Mouse (Mus musculus) neural tube, embryonic 12.5 days (tissue): Measurements from ENCODE around the gene Anapc2. TPM values are rescaled to one million over a fixed set of nuclear protein-coding genes. Genes with fewer than 3 reads are reported as not detected.
"Not testable (repeated sequence)": the region's sequence is repeated elsewhere in the genome, so short reads cannot be mapped to it uniquely, and the experiment has no call there.

Experiments used
- ATAC-seq: fragments of 200-750 bp; cut with Nextera tagmentation; 2 replicates; pipeline ENCODE4 v1.8.0; 2017; ENCODE audit warnings: low read depth, mild to moderate bottlenecking, moderate TSS enrichment, moderate library complexity; ENCODE audit not compliant: low FRiP score
- H3K27ac ChIP-seq: fragments of 300-500 bp; sonication (generic); 2 replicates; pipeline ENCODE4 v1.5.1; 2016
- H3K27me3 ChIP-seq: fragments of 300-500 bp; sonication (generic); replicated peaks from 2 replicates; pipeline ENCODE4 v1.6.1; 2016; ENCODE audit warnings: mild to moderate bottlenecking
- H3K36me3 ChIP-seq: fragments of 300-500 bp; sonication (generic); 2 replicates; pipeline ENCODE4 v1.6.1; 2016; ENCODE audit warnings: mild to moderate bottlenecking
- H3K4me1 ChIP-seq: fragments of 300-500 bp; sonication (generic); 2 replicates; pipeline ENCODE4 v1.6.1; 2016
- H3K4me2 ChIP-seq: fragments of 300-500 bp; sonication (generic); replicated peaks from 2 replicates; pipeline ENCODE4 v1.6.1; 2016; ENCODE audit warnings: mild to moderate bottlenecking
- H3K4me3 ChIP-seq: fragments of 300-500 bp; sonication (generic); 2 replicates; pipeline ENCODE4 v1.5.1; 2016
- H3K9ac ChIP-seq: fragments of 300-500 bp; sonication (generic); 2 replicates; pipeline ENCODE4 v1.6.1; 2016; ENCODE audit warnings: mild to moderate bottlenecking
- H3K9me3 ChIP-seq: fragments of 300-500 bp; sonication (generic); 2 replicates; pipeline ENCODE4 v1.6.1; 2016; ENCODE audit warnings: mild to moderate bottlenecking
- WGBS: fragments of 180-500 bp; shearing (Covaris S2); methylation state at CpG from one replicate; pipeline ENCODE4 v1.1.7; 2016; 5-methylcytosine and 5-hydroxymethylcytosine counted together
- polyA plus RNA-seq: library from polyadenylated mRNA; unstranded; fragments of >200 nt; fragmentation: Nextera tagmentation; extraction: Ambion mirVana; gene quantifications from 2 replicates; pipeline ENCODE4 v1.2.1, GENCODE M21; 2016

Anapc2 gene
- polyA plus RNA-seq, 1 experiment from 2014 or later, result 142 TPM

DNA sequence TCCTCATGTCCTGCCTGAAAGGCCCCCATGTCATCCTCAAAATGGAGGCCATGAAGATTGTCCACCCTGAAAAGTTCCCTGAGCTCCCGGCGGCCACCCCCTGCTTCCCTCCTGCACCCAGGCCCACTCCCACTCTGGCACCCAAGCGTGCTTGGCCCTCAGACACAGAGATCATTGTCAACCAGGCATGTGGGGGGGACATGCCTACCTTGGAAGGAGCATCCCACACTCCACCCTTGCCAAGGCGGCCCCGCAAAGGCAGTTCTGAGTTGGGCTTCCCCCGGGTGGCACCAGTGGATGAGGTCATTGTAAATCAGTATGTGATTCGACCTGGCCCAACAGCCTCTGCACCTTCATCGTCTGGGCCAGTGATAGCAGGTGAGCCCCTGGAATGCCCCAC, 28.9 kb upstream of the Anapc2 start:
- H3K4me1 ChIP-seq, result peaks cover 21% of the 10 kb centered on the region
- no peaks in the 10 kb centered on the region for H3K9me3 ChIP-seq
- no peak for ATAC-seq
- H3K4me2 ChIP-seq, result peak overlapping the region; percentile 94
- peaks cover 33% of the 10 kb centered on the region for H3K36me3 ChIP-seq
- 78% methylated on average over 8 of the region's 8 CpGs for WGBS
- H3K4me3 ChIP-seq, result no peak overlapping the region; the same call in 1 of the 2 replicates
- H3K9ac ChIP-seq, result peak overlapping the region; percentile 82; the same call in 1 of the 2 replicates
- H3K27ac ChIP-seq, result no peak overlapping the region
- H3K27me3 ChIP-seq, result peaks cover 17% of the 10 kb centered on the region

DNA sequence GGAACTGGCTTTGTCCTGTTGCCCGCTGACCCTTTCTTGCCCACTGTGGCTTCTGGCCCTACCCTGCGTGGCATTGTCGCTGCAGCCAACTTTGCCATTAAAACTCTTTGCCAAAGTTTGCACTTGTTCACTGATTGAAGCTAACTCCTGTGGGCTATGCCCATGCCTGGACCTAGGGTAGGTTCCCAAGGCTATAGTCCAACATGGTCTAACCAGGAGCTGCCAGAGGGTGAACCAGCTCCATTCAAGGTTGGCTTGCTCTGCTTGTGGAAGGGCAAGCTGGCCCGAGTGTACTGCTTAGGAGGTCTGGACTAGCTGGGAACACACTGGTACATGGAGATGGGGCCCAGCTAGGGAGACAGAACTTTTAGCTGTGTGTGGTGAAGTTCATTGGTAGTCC, 28.1 kb upstream of the Anapc2 start:
- H3K27me3 ChIP-seq, result peaks cover 17% of the 10 kb centered on the region
- H3K36me3 ChIP-seq, result peaks cover 40% of the 10 kb centered on the region
- no peak overlapping the region for H3K27ac ChIP-seq
- no peak overlapping the region for H3K9ac ChIP-seq
- no peak for ATAC-seq
- no peaks in the 10 kb centered on the region for H3K9me3 ChIP-seq
- no peak overlapping the region for H3K4me3 ChIP-seq
- WGBS, result 88% methylated on average over 4 of the region's 4 CpGs
- H3K4me1 ChIP-seq, result peaks cover 21% of the 10 kb centered on the region
- 0 out of 2 replicates have a peak overlapping the region, but pooled peaks have one; percentile 94 for H3K4me2 ChIP-seq

DNA sequence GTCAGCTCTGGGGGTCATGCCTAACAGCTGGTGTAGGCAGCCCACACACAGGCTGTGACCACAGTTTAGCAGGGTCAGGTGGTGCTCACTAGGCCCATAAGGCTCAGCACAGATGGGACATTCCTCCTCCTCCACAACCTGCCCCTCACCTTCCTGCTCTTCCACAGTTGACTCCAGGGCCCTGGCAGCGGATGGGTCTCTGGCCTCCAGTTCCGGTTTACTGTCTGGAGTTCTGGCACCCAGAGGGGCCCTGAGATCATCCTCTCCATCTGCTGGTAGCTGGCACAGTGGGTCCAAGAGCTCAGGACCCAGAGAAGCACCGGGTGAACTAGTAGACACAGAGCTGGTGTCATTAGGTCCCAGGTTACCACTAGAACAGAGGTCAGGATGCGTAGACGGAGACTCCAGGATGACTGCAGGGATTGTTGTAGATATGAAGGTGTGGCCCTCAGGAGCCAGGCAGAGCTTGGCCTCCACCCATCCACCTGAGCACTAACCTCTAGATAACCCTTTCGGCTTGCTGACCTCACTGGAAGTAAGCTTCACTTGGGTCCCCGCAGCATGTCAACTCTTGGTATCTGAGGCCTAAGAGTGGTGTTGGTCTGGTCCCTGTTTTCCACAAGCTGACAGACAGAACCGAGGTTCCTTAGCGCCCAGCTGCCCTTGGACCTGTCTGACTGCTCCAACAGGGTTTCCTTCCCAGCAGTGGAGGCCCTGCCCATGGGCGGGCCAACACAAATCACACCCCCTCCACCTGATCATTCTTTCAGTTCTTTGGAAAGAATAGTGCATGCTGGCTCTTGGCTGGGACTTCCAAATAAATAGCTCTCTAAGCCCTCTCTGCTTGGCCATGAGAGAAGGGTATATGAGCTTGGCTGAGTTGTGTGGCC, 25.9 kb upstream of the Anapc2 start, which contains the start of gene AL732309.1:
Gene AL732309.1, minus strand, starts transcription at position 681 of the 890 bp plus-strand sequence.
- Histone ChIP-seq H3K27ac (no peak within 1 kb of the TSS), H3K27me3 (peaks cover 16% of the 10 kb centered on the region), H3K36me3 (peaks cover 63% of the 10 kb centered on the region), H3K9me3 (no peaks in the 10 kb centered on the region), H3K4me3 (no peak within 1 kb of the TSS), H3K9ac (0 out of 2 replicates have a peak within 1 kb of the TSS, but pooled peaks have one; percentile 8), H3K4me1 (peaks cover 16% of the 10 kb centered on the region), H3K4me2 (no peak within 1 kb of the TSS)
- no peak for ATAC-seq
- 91% methylated on average over 10 of the region's 10 CpGs for WGBS

DNA sequence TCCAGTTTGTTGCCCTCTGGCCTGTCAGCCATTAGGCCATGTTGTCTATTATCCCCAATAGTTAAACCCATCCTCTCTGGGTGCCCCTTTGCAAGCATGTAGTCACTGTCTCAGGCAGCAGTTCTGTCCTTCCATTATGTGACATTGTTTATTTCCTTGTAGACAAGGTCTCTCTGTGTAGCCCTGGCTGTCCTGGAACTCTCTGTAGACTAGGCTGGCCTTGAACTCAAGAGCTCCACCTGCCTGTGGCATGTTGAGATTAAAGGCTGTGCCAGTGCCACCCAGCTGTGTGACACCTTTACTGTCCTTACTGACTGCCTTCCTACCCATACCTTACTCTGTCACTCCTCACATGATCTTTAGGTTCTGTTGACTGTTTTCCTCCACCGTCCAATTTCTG, 19.9 kb upstream of the Anapc2 start:
- H3K4me2 ChIP-seq, result no peak overlapping the region
- H3K4me1 ChIP-seq, result peaks cover 21% of the 10 kb centered on the region
- ATAC-seq, result no peak
- peaks cover 54% of the 10 kb centered on the region for H3K36me3 ChIP-seq
- no peaks in the 10 kb centered on the region for H3K9me3 ChIP-seq
- no peak overlapping the region for H3K4me3 ChIP-seq
- H3K27ac ChIP-seq, result no peak overlapping the region
- H3K27me3 ChIP-seq, result no peaks in the 10 kb centered on the region
- H3K9ac ChIP-seq, result no peak overlapping the region
- WGBS, result 97% methylated on average over 1 of the region's 1 CpGs

DNA sequence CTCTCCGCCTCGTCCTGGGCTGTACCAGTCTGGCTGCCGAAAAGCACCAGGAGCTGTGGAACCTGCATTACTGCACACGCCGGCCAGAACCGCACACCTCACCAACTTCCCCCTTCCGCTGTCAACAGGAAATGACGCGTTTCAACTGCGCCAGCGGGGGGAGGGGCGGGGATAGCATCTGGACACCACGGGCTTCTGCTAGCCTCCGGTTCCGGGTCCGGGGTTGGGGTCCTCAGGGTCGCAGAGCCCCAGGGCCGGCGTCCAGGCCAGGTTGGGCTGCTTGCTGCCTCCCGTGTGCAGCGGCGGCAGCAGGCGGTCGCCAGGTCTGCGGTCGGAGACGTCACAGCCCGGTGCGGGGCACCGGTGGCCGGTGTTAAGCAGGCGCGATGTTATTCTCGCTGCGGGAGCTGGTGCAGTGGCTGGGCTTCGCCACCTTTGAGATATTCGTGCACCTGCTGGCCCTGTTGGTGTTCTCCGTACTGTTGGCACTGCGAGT, 16.9 kb upstream of the Anapc2 start, which contains the start of gene Tmem203:
Gene Tmem203, plus strand, starts transcription at position 156 of the 496 bp plus-strand sequence.
- H3K9me3 ChIP-seq, result no peaks in the 10 kb centered on the region
- H3K27me3 ChIP-seq, result no peaks in the 10 kb centered on the region
- peak within 1 kb of the TSS; percentile 87 for H3K9ac ChIP-seq
- peak; percentile 81 for ATAC-seq
- WGBS, result under 1% methylated on average over 39 of the region's 39 CpGs
- peak within 1 kb of the TSS; percentile 99 for H3K4me3 ChIP-seq
- peak within 1 kb of the TSS; percentile 50; the same call in 1 of the 2 replicates for H3K27ac ChIP-seq
- H3K4me1 ChIP-seq, result peaks cover 21% of the 10 kb centered on the region
- peak within 1 kb of the TSS; percentile 96 for H3K4me2 ChIP-seq
- peaks cover 26% of the 10 kb centered on the region for H3K36me3 ChIP-seq

DNA sequence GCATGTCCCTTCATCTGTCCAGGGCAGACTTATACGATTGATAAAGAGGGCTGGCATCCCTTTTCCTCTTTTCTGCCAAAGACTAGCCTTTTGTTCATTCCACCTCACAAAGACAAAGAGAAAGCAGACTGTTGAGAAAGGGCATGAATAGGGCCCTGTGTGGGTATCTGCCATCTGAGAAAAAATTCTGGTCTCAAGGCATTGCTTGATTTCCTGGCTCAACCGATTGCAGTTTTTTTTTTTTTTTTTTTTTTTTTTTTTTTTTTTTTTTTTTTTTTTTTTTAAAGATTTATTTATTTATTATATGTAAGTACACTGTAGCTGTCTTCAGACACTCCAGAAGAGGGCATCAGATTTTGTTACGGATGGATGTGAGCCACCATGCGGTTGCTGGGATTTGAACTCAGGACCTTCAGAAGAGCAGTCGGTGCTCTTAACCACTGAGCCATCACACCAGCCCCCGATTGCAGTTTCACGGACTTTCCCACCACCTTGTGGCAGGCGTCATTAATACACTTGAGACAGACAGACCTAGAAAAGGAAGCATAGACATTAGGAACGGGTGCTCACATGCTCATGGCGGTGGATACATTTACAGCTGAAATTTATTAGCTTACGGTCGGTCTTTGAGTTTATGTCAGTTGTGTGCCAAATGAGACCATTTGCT, 15.7 kb upstream of the Anapc2 start:
- not testable (repeated sequence) for H3K27me3 ChIP-seq, H3K9me3 ChIP-seq, H3K27ac ChIP-seq, ATAC-seq
- peaks cover 21% of the 10 kb centered on the region for H3K4me1 ChIP-seq
- H3K36me3 ChIP-seq, result peaks cover 14% of the 10 kb centered on the region; the same call in 1 of the 2 replicates
- 56% methylated on average over 12 of the region's 12 CpGs for WGBS
- peak overlapping the region; percentile 96 for H3K4me2 ChIP-seq
- peak overlapping the region; percentile 99; the same call in 1 of the 2 replicates for H3K4me3 ChIP-seq
- peak overlapping the region; percentile 87 for H3K9ac ChIP-seq

DNA sequence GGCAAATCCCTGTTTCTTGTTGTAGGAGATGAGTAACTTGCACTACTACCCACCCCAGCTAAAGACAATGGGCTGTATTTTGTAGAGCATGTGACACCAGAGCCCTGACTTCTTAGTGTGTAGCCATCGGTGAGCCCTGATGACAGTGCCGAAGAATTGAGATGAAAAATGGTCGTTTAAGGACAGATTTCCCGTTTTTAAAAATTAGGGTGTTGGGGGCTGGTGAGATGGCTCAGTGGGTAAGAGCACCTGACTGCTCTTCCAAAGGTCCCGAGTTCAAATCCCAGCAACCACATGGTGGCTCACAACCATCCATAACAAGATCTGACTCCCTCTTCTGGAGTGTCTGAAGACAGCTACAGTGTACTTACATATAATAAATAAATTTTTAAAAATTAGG, 15.0 kb upstream of the Anapc2 start:
- H3K9me3 ChIP-seq, H3K27me3 ChIP-seq, H3K9ac ChIP-seq, ATAC-seq, H3K36me3 ChIP-seq, H3K4me2 ChIP-seq, H3K27ac ChIP-seq, H3K4me3 ChIP-seq: not testable (repeated sequence)
- 86% methylated on average over 5 of the region's 5 CpGs for WGBS
- peaks cover 21% of the 10 kb centered on the region for H3K4me1 ChIP-seq

DNA sequence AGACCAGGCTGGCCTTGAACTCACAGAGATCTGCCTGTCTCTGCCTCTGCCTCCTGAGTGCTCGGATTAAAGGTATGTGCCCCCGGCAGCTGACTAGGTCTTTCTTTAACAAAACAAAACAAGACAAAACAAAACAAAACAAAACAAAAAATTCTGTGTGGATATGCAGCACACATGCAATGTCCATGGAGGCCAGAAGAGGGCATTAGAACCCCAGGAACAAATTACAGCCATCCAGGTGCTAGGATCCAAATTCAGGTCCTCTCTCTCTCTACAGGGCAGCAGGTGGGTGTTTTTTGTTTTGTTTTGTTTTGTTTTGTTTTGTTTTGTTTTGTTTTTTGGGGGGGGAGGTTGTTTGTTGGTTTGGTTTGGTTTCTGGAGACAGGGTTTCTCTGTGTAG, 13.4 kb upstream of the Anapc2 start:
- no peak overlapping the region for H3K9ac ChIP-seq
- H3K4me1 ChIP-seq, result peaks cover 31% of the 10 kb centered on the region
- H3K9me3 ChIP-seq, result no peaks in the 10 kb centered on the region
- peaks cover 7% of the 10 kb centered on the region for H3K27me3 ChIP-seq
- no peak overlapping the region for H3K4me3 ChIP-seq
- no peak overlapping the region for H3K27ac ChIP-seq
- WGBS, result 66% methylated on average over 2 of the region's 2 CpGs
- no peak for ATAC-seq
- H3K36me3 ChIP-seq, result no peaks in the 10 kb centered on the region
- no peak overlapping the region for H3K4me2 ChIP-seq

DNA sequence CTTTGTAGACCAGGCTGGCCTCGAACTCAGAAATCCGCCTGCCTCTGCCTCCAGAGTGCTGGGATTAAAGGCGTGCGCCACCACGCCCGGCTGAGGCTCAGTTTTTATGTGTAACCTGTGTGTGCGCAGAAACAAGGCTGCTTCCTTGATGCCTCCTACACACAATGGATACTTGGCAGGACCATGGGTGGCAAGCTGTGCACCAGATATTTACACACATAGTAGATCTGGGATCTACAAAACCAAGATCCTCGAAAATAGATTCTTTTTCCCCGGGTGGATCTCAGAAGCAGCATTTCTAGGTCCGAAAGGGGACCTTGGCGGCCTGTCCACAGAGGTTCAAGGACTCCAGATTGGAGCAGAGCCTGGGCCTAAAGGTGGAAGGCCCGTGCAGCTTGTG, 10.4 kb upstream of the Anapc2 start:
- no peak overlapping the region for H3K27ac ChIP-seq
- peak overlapping the region; percentile 78 for H3K4me3 ChIP-seq
- H3K4me2 ChIP-seq, result peak overlapping the region; percentile 83
- H3K27me3 ChIP-seq, result peaks cover 13% of the 10 kb centered on the region
- H3K9me3 ChIP-seq, result no peaks in the 10 kb centered on the region
- H3K4me1 ChIP-seq, result peaks cover 42% of the 10 kb centered on the region
- 49% methylated on average over 12 of the region's 12 CpGs for WGBS
- H3K9ac ChIP-seq, result 0 out of 2 replicates have a peak overlapping the region, but pooled peaks have one; percentile 40
- no peaks in the 10 kb centered on the region for H3K36me3 ChIP-seq
- ATAC-seq, result 0 out of 2 replicates have a peak, but pooled peaks have one; percentile 3

DNA sequence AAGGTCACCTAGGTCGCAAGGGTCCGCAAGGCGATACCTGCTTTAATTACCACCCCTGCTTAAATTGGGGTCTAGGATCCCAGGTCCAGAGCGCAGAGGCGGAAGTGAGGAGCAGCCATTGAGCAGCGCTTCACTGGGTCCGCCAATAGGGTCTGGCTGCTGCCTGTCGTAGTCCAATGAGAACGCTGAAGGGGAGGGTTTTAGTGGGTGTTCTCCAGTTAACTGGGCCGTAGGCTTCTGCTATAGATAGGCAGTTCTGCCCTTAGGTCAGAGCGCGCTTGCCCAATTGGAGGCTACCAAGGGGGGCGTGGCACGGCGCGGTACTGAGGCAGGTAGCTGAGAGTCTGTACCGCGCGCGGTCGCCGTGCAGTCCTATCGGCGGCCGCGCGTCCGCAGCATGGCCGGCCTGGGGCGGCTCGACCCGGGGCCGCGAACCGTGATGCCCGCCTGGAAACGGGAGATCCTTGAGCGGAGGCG, 9.9 kb upstream of the Anapc2 start, which contains the start of gene Tprn:
Gene Tprn, plus strand, starts transcription at position 328 of the 477 bp plus-strand sequence.
- Histone ChIP-seq H3K9ac (peak within 1 kb of the TSS; percentile 63), H3K27me3 (peaks cover 13% of the 10 kb centered on the region), H3K27ac (no peak within 1 kb of the TSS), H3K9me3 (no peaks in the 10 kb centered on the region), H3K4me3 (peak within 1 kb of the TSS; percentile 78), H3K4me2 (peak within 1 kb of the TSS; percentile 83), H3K4me1 (peaks cover 44% of the 10 kb centered on the region), H3K36me3 (no peaks in the 10 kb centered on the region)
- WGBS, result under 1% methylated on average over 39 of the region's 39 CpGs
- peak; percentile 97 for ATAC-seq

DNA sequence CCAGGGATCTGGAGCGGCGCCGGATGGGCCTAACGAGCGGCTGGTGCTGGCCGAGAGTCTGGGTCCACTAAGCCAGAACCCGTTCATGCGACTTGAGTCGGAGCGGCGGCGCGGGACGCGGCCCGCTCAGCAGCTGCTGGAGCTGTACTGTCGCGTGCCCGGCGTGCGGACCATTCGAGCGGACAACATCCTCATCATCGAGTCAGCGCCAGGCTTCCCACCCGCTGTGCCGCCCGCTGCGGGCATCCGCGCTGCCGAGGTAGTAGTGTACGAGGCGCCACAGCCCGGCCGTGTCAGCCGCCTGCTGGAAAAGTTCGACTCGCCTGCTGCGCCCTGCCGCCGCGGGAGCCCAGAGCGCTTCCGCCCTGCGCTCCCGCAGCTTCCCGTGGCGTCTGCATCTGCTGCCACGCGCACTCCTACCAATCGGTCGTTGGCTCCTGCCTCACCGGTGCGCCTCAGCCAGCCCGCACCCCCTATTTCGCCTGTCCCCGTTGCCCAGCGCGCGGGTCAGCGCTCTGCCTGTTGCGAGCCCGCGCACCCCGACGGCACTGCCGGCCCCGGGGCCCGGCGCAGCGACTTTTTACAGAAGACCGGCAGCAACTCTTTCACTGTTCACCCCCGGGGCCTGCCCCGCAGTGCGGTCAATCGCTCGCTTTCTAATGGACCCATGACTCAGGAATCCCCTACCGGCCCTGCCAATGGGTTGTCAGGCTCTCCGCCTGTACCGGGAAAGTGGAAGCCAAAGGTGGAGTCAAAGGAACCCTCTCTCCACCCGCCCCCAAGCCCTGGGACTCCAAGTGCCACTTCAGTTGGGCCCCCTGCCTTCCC, 9.3 kb upstream of the Anapc2 start:
- H3K4me1 ChIP-seq, result peaks cover 46% of the 10 kb centered on the region
- under 1% methylated on average over 82 of the region's 82 CpGs for whole genome bisulfite sequencing
- ATAC-seq, result peak; percentile 52; the same call in 1 of the 2 replicates

More for the DNA sequence above, 9.3 kb upstream of the Anapc2 start:
- no peak overlapping the region for H3K27ac ChIP-seq
- peak overlapping the region; percentile 63 for H3K9ac ChIP-seq
- H3K4me3 ChIP-seq, result peak overlapping the region; percentile 78
- peaks cover 1% of the 10 kb centered on the region; the same call in 1 of the 2 replicates for H3K36me3 ChIP-seq
- no peaks in the 10 kb centered on the region for H3K9me3 ChIP-seq
- peaks cover 13% of the 10 kb centered on the region for H3K27me3 ChIP-seq
- peak overlapping the region; percentile 83 for H3K4me2 ChIP-seq
